Mouse (Mus musculus) ovary, postnatal 36 days (tissue): ENCODE results near the gene Sorbs1.

Experiments
- DNase-seq: peaks from one replicate; pipeline ENCODE4 v3.0.0; 2022; ENCODE audit warnings: low spot score, mixed read lengths

The Sorbs1 gene

GRCm38 (mm10) chr19:40478161-40478575 is 35.4 kb downstream of the Sorbs1 start:
- DNase-seq, result peak; percentile 23

GRCm38 (mm10) chr19:40477445-40477941 is 36.1 kb downstream of the Sorbs1 start:
- DNase-seq, result no peak

- no peak for DNase-seq
Observed at GRCm38 (mm10) chr19:40476491-40476890, 37.1 kb downstream of the Sorbs1 start.

- no peak for DNase-seq
Observed at GRCm38 (mm10) chr19:40471526-40472245, 41.9 kb downstream of the Sorbs1 start.

- DNase-seq, result no peak
Observed at GRCm38 (mm10) chr19:40469792-40470191, 43.8 kb downstream of the Sorbs1 start.

GRCm38 (mm10) chr19:40468308-40468707 is 45.3 kb downstream of the Sorbs1 start:
- no peak for DNase-seq

- no peak for DNase-seq
Observed at GRCm38 (mm10) chr19:40467810-40468209, 45.8 kb downstream of the Sorbs1 start.

- no peak for DNase-seq
Observed at GRCm38 (mm10) chr19:40465339-40465738, 48.2 kb downstream of the Sorbs1 start.

GRCm38 (mm10) chr19:40464408-40464807 is 49.2 kb downstream of the Sorbs1 start:
- DNase-seq, result no peak

GRCm38 (mm10) chr19:40462892-40463291 is 50.7 kb downstream of the Sorbs1 start:
- DNase-seq, result no peak

- DNase-seq, result no peak
Observed at GRCm38 (mm10) chr19:40462481-40462880, 51.1 kb downstream of the Sorbs1 start.

GRCm38 (mm10) chr19:40461662-40462061 is 51.9 kb downstream of the Sorbs1 start:
- DNase-seq, result no peak

GRCm38 (mm10) chr19:40460854-40461490 is 52.6 kb downstream of the Sorbs1 start:
- DNase-seq, result no peak

GRCm38 (mm10) chr19:40459338-40459737 is 54.2 kb downstream of the Sorbs1 start:
- DNase-seq, result no peak

GRCm38 (mm10) chr19:40458806-40459205 is 54.8 kb downstream of the Sorbs1 start:
- DNase-seq, result no peak

- no peak for DNase-seq
Observed at GRCm38 (mm10) chr19:40455248-40455647, 58.3 kb downstream of the Sorbs1 start.

GRCm38 (mm10) chr19:40454096-40454495 is 59.5 kb downstream of the Sorbs1 start:
- DNase-seq, result no peak

- DNase-seq, result no peak
Observed at GRCm38 (mm10) chr19:40452201-40452600, 61.4 kb downstream of the Sorbs1 start.

GRCm38 (mm10) chr19:40451307-40451706 is 62.3 kb downstream of the Sorbs1 start:
- DNase-seq, result no peak

- DNase-seq, result no peak
Observed at GRCm38 (mm10) chr19:40446525-40446924, 67.1 kb downstream of the Sorbs1 start.

GRCm38 (mm10) chr19:40442377-40442776 is 71.2 kb downstream of the Sorbs1 start:
- no peak for DNase-seq

GRCm38 (mm10) chr19:40440951-40441350 is 72.6 kb downstream of the Sorbs1 start:
- no peak for DNase-seq

- DNase-seq, result no peak
Observed at GRCm38 (mm10) chr19:40438907-40439306, 74.7 kb downstream of the Sorbs1 start.
